Mouse (Mus musculus): ENCODE data around the gene Tesk2. TPM values are rescaled to one million over a fixed set of nuclear protein-coding genes. Genes with fewer than 3 reads are reported as not detected.

The Tesk2 gene
- total RNA-seq, 2 experiments from 2014 or later, result 1.5 TPM

DNA sequence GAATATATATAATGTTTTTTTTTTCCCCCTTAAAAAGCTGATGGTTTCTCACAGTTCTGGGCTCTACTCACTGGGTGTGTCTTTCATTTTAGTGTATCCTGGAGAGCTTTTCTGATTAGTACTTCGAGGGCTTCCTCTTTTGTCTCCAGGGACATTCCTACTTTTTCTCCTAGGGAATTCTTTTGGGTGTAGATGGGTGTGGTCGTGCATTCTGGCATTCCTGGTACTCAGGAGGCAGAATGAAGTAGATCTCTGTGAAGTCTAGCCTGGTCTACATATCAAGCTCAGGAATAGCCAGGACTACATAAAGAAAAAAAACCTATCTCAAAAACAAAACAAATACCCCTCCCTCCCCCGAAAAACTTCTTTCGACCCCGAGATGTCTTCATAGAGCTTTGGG lies 4.7 kb downstream of the Tesk2 start:
- no peak overlapping the region for H3K27ac ChIP-seq
- intact Hi-C loops (cut with DNase I), result no loop called here
- TF ChIP-seq CTCF (IDR thresholded peaks at IDR 0.05), result no peak
- no peak overlapping the region for H3K4me3 ChIP-seq
- DNase-seq, result no peak

DNA sequence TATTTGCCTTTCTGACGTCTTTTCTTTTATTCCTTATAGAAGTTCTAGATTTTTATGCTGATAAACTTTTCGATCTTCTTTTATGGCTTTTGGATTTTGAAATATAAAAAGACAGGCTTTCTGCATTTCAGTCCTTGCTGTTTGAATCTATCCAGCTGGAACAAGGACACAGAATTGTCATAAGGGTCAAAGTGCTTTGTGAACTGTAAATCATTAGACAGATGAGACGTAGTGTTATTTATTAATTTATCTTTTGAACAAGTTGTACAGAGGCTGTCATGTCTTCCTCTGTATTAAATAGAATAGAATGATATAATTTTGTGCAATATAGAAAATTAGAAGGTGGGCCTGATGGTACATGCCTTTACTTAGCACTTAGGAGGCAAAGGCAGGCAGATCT lies 6.7 kb downstream of the Tesk2 start:
- intact Hi-C loops (cut with DNase I), result no loop called here
- TF ChIP-seq CTCF (IDR thresholded peaks at IDR 0.05), result no peak

DNA sequence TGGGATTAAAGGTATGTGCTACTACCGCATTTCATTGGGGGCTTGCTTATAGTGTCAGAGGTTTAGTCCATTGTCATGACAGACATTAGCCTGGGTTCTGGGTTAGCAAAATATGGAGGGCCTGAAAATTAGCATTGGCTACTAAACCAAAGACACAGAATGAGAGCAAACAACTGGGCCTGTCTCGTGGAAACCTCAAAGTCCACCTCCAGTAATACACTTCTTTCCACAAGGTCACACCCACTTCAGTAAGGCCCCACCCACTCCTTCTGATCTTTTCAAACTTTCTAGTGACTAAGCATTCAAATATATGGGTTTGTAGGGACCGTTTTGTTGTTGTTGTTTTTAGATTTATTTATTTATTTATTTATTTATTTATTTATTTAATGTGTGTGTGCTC lies 8.8 kb downstream of the Tesk2 start:
- DNase-seq, result no peak
- TF ChIP-seq CTCF (IDR thresholded peaks at IDR 0.05), result no peak
- Histone ChIP-seq H3K4me3 (no peak overlapping the region), H3K27ac (no peak overlapping the region)
- intact Hi-C loops (cut with DNase I), result no loop called here

More for the DNA sequence above, 6.7 kb downstream of the Tesk2 start:
- H3K4me3 ChIP-seq, result no peak overlapping the region
- DNase-seq, result no peak
- H3K27ac ChIP-seq, result no peak overlapping the region

DNA sequence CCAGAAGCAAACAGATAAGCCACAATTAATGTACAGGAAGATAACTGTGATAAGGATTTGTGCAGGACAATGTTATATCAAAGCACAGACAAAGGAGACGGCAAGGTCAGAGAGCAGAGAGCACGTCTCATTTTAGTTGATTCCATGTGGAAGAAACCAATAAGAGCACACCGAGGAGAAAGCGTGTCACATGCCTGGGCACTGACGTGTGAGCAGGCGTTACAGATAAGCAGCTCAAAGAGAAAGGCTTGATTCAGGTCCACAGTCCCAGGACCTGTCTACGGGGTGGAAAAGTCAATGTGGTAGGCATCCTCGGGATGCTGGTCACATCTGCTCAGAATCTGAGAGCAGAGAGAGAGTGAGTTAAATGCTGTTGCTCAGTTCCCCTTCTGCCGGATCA lies 10.3 kb downstream of the Tesk2 start:
- no peak for DNase-seq
- TF ChIP-seq CTCF (IDR thresholded peaks at IDR 0.05), result no peak
- no peak overlapping the region for H3K27ac ChIP-seq
- no peak overlapping the region for H3K4me3 ChIP-seq
- intact Hi-C loops (cut with DNase I), result no loop called here

DNA sequence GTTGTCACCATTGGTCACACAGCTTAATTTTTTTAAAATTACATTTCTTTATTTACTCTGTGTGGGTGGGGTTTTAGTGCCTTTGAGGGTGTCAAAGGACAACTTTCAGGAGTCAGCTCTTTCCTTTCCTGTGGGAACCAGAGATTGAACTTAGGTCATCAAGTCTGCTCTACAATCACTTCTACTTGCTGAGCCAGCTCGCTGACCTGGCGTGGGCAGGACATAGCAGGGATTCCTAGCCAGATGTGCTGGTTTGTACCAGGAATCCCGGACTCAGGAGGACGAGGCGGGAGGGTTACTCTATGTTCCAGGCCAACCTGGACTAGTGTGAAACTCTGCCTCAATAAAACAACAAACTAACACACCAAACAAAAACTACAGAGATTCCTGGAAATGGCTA lies 11.6 kb downstream of the Tesk2 start:
- Histone ChIP-seq H3K27ac (no peak overlapping the region), H3K4me3 (no peak overlapping the region)
- intact Hi-C loops (cut with DNase I), result no loop called here
- TF ChIP-seq CTCF (IDR thresholded peaks at IDR 0.05), result no peak
- DNase-seq, result no peak

DNA sequence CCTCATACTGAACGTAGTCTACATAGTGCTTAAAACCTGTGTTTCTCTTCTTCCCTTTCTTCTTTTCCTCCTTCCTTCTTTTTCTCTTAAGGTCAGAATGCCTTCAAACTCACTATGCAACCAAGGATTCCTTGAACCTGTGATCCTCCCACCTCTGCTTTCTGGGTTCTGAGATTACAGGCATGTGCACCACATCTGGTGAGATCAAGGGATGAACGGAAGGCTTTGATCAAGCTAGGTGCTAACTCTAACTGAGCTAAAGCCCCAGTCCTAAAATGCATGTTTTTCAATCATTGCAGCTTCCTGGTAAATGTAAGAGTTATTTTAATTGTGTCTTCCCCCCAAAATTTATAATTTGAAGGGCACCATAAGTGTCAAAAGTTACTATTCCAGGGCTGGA lies 14.2 kb downstream of the Tesk2 start:
- Histone ChIP-seq H3K4me3 (no peak overlapping the region), H3K27ac (no peak overlapping the region; the same call in 1 of the 2 replicates)
- intact Hi-C loops (cut with DNase I), result no loop called here
- TF ChIP-seq CTCF (IDR thresholded peaks at IDR 0.05), result no peak
- no peak for DNase-seq

- no peak for DNase-seq
- intact Hi-C loops (cut with DNase I), result no loop called here
- H3K27ac ChIP-seq, result no peak overlapping the region
- no peak overlapping the region for H3K4me3 ChIP-seq
- no peak for TF ChIP-seq CTCF (IDR thresholded peaks at IDR 0.05)
These were observed 18.4 kb downstream of the Tesk2 start for GRCm38 (mm10) chr4:116738972-116739751.

DNA sequence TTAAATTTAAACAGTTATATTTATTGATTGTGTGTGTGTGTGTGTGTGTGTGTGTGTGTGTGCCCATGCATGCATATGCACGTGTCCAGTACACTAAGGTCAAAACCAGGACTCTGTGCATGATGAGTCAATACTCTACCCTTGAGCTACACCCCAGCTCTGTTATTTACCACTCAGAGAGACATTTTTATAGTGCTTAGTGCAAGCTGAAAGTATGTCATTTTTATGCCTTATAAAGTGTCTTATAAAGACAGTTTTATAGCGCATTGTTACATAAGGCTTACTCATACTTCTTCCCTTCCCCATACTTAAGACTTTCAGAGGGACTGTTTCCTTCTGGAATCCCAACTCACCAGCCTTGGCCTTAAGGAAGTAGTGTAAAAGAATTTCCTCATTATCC lies 29.0 kb downstream of the Tesk2 start:
- no peak for TF ChIP-seq CTCF (IDR thresholded peaks at IDR 0.05)

GRCm38 (mm10) chr4:116761914-116762313 lies 41.2 kb downstream of the Tesk2 start:
- no peak for DNase-seq
- TF ChIP-seq CTCF (IDR thresholded peaks at IDR 0.05), result no peak

More for the DNA sequence above, 29.0 kb downstream of the Tesk2 start:
- intact Hi-C loops (cut with DNase I), result no loop called here
- Histone ChIP-seq H3K4me3 (no peak overlapping the region), H3K27ac (no peak overlapping the region)
- DNase-seq, result no peak

DNA sequence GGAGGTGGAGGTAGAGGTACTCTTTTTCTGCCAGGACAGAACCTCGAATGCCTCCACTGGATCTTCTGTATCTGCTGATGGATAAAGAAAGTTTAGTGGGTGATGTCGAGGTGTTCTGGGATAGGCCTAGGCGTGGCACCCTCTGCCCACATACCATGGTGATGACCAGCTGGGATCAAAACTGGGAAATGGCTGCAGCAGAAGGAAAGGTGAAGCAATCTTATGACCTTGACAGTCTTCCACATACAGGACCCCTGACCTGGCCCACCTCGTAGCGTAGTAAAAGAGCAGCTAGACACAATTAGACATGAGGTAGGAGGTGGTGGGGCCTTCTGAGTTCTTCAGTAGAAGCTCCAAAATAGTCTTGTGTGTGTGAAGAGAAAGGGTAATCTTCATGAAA lies 43.3 kb downstream of the Tesk2 start:
- DNase-seq, result no peak
- intact Hi-C loops (cut with DNase I), result no loop called here
- no peak overlapping the region for H3K4me3 ChIP-seq
- no peak overlapping the region for H3K27ac ChIP-seq
- TF ChIP-seq CTCF (IDR thresholded peaks at IDR 0.05), result no peak

More at GRCm38 (mm10) chr4:116761914-116762313, 41.2 kb downstream of the Tesk2 start:
- H3K27ac ChIP-seq, result no peak overlapping the region
- no peak overlapping the region for H3K4me3 ChIP-seq
- intact Hi-C loops (cut with DNase I), result no loop called here

- Histone ChIP-seq H3K27ac (no peak overlapping the region), H3K4me3 (no peak overlapping the region)
- no peak for TF ChIP-seq CTCF (IDR thresholded peaks at IDR 0.05)
- DNase-seq, result no peak
- intact Hi-C loops (cut with DNase I), result no loop called here
These were observed 47.8 kb downstream of the Tesk2 start for GRCm38 (mm10) chr4:116768510-116768909.

GRCm38 (mm10) chr4:116769060-116769459 lies 48.3 kb downstream of the Tesk2 start:
- TF ChIP-seq CTCF (IDR thresholded peaks at IDR 0.05), result no peak
- DNase-seq, result no peak
- Histone ChIP-seq H3K4me3 (no peak overlapping the region), H3K27ac (no peak overlapping the region)
- intact Hi-C loops (cut with DNase I), result no loop called here

DNA sequence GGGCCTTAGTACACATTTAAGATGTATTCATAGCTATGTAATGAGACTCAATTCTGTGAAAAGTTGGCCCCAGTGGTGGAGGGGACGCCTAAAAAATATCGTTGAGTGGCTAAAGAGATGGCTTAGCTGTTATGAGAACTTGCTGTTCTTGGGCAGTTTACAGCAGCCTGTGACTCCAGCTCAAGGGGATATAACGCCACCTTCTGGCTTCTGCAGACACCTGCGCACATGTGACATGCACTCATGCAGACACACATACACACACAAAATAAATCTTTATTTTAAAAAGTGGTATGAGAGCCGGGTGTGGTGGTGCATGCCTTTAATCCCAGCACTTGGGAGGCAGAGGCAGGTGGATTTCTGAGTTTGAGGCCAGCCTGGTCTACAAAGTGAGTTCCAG lies 55.6 kb downstream of the Tesk2 start:
- Histone ChIP-seq H3K27ac (no peak overlapping the region), H3K4me3 (no peak overlapping the region)
- intact Hi-C loops (cut with DNase I), result no loop called here
- no peak for TF ChIP-seq CTCF (IDR thresholded peaks at IDR 0.05)
- no peak for DNase-seq

DNA sequence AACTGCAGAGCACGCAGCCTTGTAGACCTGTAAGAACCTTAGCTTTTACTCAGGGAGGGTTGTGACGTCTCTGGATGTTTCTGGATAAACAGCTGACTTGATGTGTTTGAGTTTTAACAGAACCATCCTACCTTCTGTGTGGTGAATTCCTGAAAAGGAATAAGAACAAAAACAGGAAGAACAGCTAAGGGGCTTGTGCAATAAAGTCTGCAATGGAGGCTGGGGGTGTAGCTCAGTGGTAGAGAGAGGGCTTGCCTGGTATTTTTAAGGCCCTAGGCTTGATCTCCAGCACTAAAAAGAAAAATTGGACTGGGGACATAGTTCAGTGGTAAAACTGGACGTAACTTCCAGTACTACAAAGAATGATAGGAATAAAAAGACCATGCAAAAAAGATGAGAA lies 56.3 kb downstream of the Tesk2 start:
- TF ChIP-seq CTCF (IDR thresholded peaks at IDR 0.05), result no peak
- no peak overlapping the region for H3K4me3 ChIP-seq
- intact Hi-C loops (cut with DNase I), result no loop called here

More for the DNA sequence above, 56.3 kb downstream of the Tesk2 start:
- H3K27ac ChIP-seq, result no peak overlapping the region
- no peak for DNase-seq
